Mouse (Mus musculus) frontal cortex, postnatal 25 days (tissue): ENCODE measurements around the gene Elovl5.

ENCODE experiments used
- DNase-seq, 2 experiments: peaks; one replicate each; pipeline ENCODE4 v3.0.0; 2022; ENCODE audit warnings: low spot score in 2 of 2

Elovl5 gene

GRCm38 (mm10) chr9:77917074-77917621 is at the start of gene Elovl5:
TSS of gene Elovl5 (plus strand) at chr9:77917364.
- peak; percentile 96 for DNase-seq

GRCm38 (mm10) chr9:77891501-77891900 is 25.7 kb upstream of the Elovl5 start:
- no peak for DNase-seq

- no peak for DNase-seq
Observed at GRCm38 (mm10) chr9:77898551-77898950, 18.6 kb upstream of the Elovl5 start.

DNA sequence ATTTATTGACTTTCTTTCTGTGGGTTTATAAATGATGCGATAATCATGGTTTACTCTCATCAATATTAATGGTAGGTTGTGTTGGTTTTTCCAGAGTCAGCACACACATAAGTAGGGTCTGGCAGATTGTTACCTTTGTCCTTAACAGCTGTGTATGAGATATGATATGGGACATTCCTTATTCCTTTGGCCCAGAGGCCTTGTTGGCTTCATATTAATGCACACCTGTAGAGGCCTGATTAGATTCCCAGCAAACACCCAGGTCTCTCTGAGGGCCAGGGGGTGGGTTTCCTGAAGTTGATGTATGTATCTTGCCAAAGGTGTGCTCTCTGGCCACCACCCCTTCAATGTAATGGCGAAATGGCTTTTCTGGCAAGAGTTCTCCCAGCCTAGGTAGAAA is 13.0 kb upstream of the Elovl5 start:
- DNase-seq = no peak

GRCm38 (mm10) chr9:77909572-77910269 is 7.4 kb upstream of the Elovl5 start:
- DNase-seq = no peak

DNA sequence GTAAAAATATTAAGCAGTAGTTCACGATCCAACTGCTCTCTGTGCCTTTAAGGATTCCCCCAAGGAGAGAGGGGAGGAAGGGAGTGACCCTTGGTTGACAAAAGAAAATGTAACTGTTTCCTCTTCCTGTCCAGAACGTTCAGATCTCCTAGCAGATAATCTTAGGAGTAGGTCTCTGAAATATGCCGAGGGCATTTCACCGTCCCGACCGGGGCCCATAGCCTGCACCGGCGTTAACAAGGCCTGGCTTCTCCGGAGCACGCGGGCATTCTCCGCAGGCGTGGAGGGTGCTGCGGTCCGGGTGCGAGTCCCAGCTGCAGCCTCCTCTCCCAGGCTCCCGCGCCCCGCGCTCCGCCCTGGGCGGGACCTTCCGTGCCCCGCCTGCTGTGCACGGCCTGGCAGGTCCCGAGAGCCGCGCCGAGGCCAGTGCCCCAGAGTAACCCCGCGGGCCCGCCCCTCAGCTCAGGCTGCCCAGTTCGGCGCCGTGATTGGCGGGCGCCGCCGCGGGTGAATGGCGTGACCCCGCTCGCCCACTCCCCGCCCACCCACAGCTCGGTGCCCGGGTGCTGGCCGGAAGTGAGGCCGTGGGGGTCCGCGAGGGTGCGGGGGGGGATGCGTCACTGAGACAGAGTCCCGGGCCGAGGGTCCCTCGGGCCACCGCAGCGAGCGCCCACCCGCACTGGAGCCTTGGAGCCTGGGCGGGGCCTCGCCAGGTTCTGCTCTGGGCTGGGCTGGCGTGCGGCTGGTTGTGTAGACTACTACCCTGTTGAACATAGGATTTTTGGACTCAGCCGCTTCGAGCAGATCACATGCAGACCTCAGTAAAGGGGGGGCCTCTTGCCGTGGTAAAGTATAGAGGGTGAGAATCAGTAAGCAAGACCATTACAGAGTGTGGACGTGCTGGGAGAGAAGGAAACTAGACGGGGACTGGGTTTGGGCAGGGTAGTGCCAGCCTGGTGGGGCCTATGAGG is 6.6 kb upstream of the Elovl5 start:
- peak; percentile 54 to 77 for DNase-seq

DNA sequence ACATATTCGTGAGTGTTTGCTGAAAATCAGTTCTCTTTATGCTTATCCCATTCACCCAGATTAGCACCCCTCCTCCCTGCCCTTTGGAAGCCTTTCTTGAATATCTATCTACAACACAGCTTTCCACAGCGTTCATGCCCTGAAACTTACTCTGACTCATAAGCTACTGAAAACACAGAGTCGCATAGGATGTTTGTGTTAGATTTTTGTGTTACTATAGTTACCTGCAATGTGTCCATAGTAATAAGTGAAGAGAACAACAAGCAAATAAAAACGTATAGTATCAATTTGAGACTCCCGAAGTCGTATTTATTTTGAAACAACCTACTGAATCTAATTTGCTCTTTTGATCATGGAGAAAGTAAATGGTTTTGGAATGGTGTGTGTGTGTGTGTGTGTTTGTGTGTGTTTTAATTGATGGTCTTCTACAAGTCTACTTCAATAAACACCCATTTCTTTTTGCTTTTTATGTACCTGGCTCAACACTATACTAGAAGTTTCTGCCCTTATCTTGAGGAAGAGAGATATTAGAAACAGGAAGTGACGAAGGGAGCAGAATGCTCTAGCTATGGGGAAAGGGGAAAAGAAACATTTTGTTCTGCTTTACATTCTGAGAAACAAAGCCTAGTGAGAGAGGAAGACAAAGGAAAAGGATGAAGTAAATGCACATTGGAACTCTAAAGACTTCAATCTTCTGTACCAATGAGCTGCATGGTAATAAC is 5.5 kb upstream of the Elovl5 start:
- no peak for DNase-seq

- no peak for DNase-seq
Observed at GRCm38 (mm10) chr9:77912246-77912645, 4.9 kb upstream of the Elovl5 start.

DNA sequence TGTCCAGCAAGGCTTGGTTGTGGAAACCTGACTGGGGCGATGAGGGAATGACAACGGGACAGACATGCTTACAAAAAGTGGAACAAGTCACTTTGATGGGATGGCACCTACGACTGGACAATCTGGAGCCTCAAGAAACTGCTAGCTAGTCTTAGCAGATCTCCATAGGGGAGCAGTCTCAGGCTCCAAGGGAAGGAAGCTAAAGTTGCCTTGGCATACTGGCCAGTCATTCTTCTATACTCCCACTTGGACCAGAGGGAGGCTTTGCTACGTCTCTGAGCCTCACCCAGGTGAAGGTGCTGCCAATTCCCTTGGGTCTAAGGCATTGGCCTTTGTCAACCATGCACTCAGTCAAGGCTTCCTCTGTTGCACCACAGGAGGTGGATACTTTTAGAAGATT is 2.5 kb upstream of the Elovl5 start:
- DNase-seq = no peak

DNA sequence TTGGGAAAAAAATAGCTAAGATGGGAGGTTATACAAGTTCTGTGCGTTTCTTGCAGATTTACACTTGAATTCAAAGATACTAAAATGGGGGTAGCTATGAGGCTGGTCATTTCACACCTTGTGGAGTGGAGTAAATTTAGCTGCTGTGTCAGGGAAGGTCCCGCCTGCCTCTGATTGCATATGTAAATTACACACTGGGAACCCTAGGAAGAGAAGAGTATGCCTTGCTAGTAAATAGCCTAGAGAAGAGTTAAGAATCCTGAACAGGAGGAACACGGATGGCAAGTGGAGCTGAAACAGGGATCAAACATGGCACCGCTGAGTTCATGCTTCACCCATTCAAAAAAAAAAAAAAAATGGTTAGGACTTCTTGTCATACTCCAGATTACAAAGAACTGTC is 1.4 kb upstream of the Elovl5 start:
- DNase-seq = no peak

DNA sequence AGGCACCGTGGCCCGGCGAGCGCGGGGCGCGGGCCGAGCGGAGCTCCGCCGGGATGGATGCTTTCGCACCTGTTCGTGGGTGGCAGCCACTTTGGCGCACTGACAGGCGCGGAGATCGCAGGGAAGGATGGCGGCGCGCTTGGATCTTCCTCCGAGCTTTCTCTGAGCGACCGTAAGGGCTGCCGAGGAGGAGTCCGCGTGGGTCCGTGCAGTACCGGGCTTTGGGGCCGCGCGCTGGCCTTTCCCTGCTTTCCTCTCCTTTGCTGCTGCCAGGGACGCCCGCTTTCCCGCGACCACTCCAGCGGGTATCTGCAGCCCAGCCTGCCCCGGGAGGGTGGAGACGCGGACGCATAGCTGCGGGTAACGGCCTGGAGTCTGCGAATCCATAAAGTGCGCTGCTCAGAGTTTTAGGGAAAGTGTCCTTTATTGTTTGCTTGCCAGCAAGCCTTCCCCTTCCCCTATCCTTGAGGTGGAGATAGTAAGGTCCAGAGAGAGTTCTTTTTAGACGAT is 513 bp downstream of the Elovl5 start:
- DNase-seq = no peak

DNA sequence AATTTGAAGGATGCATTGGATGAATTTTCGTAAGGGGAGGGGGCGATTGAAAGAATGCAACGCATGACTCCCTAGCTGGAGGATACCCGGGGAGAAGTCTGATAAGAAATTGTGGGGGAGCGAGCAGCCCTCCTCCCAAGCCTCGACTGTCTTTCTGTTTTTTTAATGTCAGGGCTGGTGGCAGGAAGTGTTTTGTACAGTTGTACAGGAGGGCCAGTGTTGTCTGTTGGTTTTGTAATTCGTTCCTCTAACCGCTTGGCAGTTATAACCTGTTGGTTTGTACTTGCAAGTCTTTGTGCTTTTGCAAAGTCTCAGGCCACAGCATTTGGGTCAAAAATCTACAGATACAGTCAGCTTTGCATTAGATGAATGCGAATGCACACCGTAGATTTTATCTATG is 1.0 kb downstream of the Elovl5 start:
- no peak for DNase-seq

GRCm38 (mm10) chr9:77918961-77919670 is 2.0 kb downstream of the Elovl5 start:
- DNase-seq = no peak

GRCm38 (mm10) chr9:77920481-77920880 is 3.3 kb downstream of the Elovl5 start:
- no peak for DNase-seq

GRCm38 (mm10) chr9:77921366-77922260 is 4.4 kb downstream of the Elovl5 start:
- DNase-seq = no peak

DNA sequence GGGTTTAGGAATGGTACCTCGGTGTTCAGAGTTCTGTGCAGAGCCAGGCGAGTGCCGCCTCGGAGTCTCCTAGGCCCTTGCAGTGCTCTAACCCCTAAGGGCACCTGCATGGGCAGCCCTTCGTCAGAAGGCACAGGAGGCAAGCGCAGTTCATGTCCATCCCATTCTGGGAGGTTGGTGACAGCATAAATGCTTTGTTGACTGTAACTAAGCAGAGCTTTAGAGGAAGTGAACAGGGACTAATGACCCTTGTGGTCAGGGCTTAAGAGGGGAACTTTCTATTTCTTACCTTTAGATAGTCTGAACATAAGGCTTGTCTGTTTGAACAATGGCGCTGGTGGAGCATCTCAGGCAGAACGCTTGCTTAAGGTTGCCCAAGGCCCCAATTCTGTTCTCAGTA is 6.6 kb downstream of the Elovl5 start:
- DNase-seq = no peak

GRCm38 (mm10) chr9:77924199-77924598 is 7.0 kb downstream of the Elovl5 start:
- DNase-seq = no peak

GRCm38 (mm10) chr9:77926151-77926550 is 9.0 kb downstream of the Elovl5 start:
- no peak for DNase-seq

GRCm38 (mm10) chr9:77926911-77927310 is 9.7 kb downstream of the Elovl5 start:
- no peak for DNase-seq

DNA sequence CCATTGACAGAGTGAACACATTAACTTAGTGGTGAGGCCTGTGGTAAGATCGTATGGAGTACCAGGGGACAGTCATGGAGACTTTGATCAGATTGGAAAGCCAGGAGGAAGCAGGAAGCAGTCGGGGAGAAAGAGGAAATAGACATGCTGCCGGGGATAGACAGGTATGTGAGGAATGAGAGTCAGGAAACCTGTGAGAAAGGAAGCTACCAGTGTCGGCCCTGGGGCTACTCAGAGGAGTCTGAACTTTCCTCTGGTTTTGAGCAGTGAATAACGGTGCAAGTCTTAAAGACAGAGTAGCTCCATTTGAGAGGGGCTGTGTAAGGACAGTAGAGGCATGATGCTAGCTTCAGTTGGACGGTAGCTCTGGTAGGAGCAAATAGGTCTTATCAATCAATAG is 10.3 kb downstream of the Elovl5 start:
- no peak for DNase-seq
